Comparison of ENCODE assay signal across 22 mouse cellular contexts in the genomic region with DNA sequence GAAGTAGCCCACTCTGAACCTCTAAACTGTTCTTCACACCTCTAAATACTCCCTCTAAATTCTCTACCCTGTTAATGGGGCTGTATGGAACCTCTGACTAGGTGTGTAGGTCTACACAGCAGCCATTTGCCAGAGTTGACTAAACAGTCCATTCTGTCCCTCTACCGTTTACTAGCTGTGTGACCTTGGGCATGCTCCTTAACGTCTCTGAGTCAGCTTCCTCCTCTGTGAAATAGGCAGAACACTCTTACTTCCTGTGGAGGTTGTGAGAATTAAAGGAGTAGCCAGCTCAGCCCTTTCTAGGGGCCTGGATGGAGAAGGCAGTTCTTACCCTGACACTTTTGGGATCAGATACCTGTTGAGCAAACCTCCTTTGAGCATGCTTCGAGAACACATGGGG.
DNase-seq lines count a peak whose midpoint lies in the region; ATAC-seq and TF ChIP-seq lines count a peak whose summit lies in the region.
"Had no signal": no experiment of that assay in that cellular context is flagged by ENCODE, and none has a peak within 500 bp of the region (broad histone marks: within the 10 kb centered on the region; RNA-seq: fewer than 3 reads in every experiment).

No protein-coding gene starts in this region.

- H3K9ac ChIP-seq in liver, embryonic 12.5 days: no peak overlapping the region
- no peak overlapping the region for H3K9ac ChIP-seq in liver, postnatal 0 days (replicated peaks)
- no peak overlapping the region for H3K9ac ChIP-seq in liver, embryonic 13.5 days
- H3K9ac ChIP-seq in forebrain, embryonic 11.5 days (ENCODE audit: low read length): no peak overlapping the region
- H3K9ac ChIP-seq: hindbrain, embryonic 12.5 days had no signal

- peaks cover 54% of the 10 kb centered on the region for H3K4me1 ChIP-seq in heart, embryonic 10.5 days
- H3K4me1 ChIP-seq in liver, embryonic 12.5 days: peaks cover 80% of the 10 kb centered on the region
- H3K4me1 ChIP-seq in liver, postnatal 0 days (ENCODE audit: insufficient read depth): peaks cover 49% of the 10 kb centered on the region
- peaks cover 85% of the 10 kb centered on the region for H3K4me1 ChIP-seq in liver, embryonic 13.5 days (replicated peaks)
- H3K4me1 ChIP-seq in forebrain, embryonic 11.5 days (replicated peaks; ENCODE audit: control insufficient read depth, insufficient read depth, low read length): peaks cover under 1% of the 10 kb centered on the region; the same call in 1 of the 2 replicates
- H3K4me1 ChIP-seq: hindbrain, embryonic 12.5 days had no signal

- no peaks in the 10 kb centered on the region for H3K27me3 ChIP-seq in heart, embryonic 10.5 days (ENCODE audit: insufficient read depth, poor library complexity, severe bottlenecking)
- H3K27me3 ChIP-seq in liver, embryonic 12.5 days (replicated peaks): no peaks in the 10 kb centered on the region
- H3K27me3 ChIP-seq in liver, postnatal 0 days (ENCODE audit: insufficient read depth, low read length): no peaks in the 10 kb centered on the region
- no peaks in the 10 kb centered on the region for H3K27me3 ChIP-seq in liver, embryonic 13.5 days
- H3K27me3 ChIP-seq in splenic B cell, adult 2 months (ENCODE audit: control insufficient read depth, insufficient read depth, low read length, poor library complexity, severe bottlenecking): no peaks in the 10 kb centered on the region
- H3K27me3 ChIP-seq in forebrain, embryonic 11.5 days (ENCODE audit: control insufficient read depth, insufficient read depth, low read length): no peaks in the 10 kb centered on the region
- H3K27me3 ChIP-seq: hindbrain, embryonic 12.5 days had no signal

- peaks cover 28% of the 10 kb centered on the region; the same call in 1 of the 2 replicates for H3K36me3 ChIP-seq in heart, embryonic 10.5 days
- H3K36me3 ChIP-seq in liver, embryonic 12.5 days: no peaks in the 10 kb centered on the region
- no peaks in the 10 kb centered on the region for H3K36me3 ChIP-seq in liver, postnatal 0 days (replicated peaks; ENCODE audit: insufficient read depth, low read length)
- no peaks in the 10 kb centered on the region for H3K36me3 ChIP-seq in liver, embryonic 13.5 days
- H3K36me3 ChIP-seq in splenic B cell, adult 2 months (ENCODE audit: control insufficient read depth, insufficient read depth, low read length, poor library complexity, severe bottlenecking): no peaks in the 10 kb centered on the region
- H3K36me3 ChIP-seq in forebrain, embryonic 11.5 days (ENCODE audit: control insufficient read depth, insufficient read depth, low read length): no peaks in the 10 kb centered on the region
- H3K36me3 ChIP-seq: G1E; hindbrain, embryonic 12.5 days had no signal

- H3K4me3 ChIP-seq in heart, embryonic 10.5 days: no peak overlapping the region
- no peak overlapping the region for H3K4me3 ChIP-seq in liver, embryonic 12.5 days
- H3K4me3 ChIP-seq in liver, postnatal 0 days (ENCODE audit: low read depth, low read length): no peak overlapping the region
- no peak overlapping the region for H3K4me3 ChIP-seq in liver, embryonic 13.5 days (replicated peaks)
- H3K4me3 ChIP-seq in forebrain, embryonic 11.5 days (ENCODE audit: low read depth, low read length): no peak overlapping the region
- H3K4me3 ChIP-seq: embryonic facial prominence, embryonic 10.5 days; gastrocnemius, adult 2 months; hindbrain, embryonic 12.5 days had no signal

- H3K4me2 ChIP-seq in liver, embryonic 12.5 days: no peak overlapping the region
- no peak overlapping the region for H3K4me2 ChIP-seq in liver, postnatal 0 days (ENCODE audit: low read depth, low read length)
- no peak overlapping the region for H3K4me2 ChIP-seq in liver, embryonic 13.5 days
- no peak overlapping the region for H3K4me2 ChIP-seq in forebrain, embryonic 11.5 days (ENCODE audit: low read depth, low read length, severe bottlenecking)
- H3K4me2 ChIP-seq: hindbrain, embryonic 12.5 days had no signal

- TF ChIP-seq CTCF in liver, postnatal 0 days (IDR thresholded peaks at IDR 0.05; ENCODE audit: low read depth): no peak

- no peaks in the 10 kb centered on the region for H3K9me3 ChIP-seq in heart, embryonic 10.5 days
- H3K9me3 ChIP-seq in liver, embryonic 12.5 days (replicated peaks): no peaks in the 10 kb centered on the region
- no peaks in the 10 kb centered on the region for H3K9me3 ChIP-seq in liver, postnatal 0 days (ENCODE audit: low read length)
- H3K9me3 ChIP-seq in liver, embryonic 13.5 days (replicated peaks): no peaks in the 10 kb centered on the region
- H3K9me3 ChIP-seq in forebrain, embryonic 11.5 days (ENCODE audit: control insufficient read depth, low read length): no peaks in the 10 kb centered on the region
- H3K9me3 ChIP-seq: embryonic facial prominence, embryonic 10.5 days; G1E; hindbrain, embryonic 12.5 days had no signal

- peak overlapping the region; percentile 67 for H3K27ac ChIP-seq in heart, embryonic 10.5 days
- peak overlapping the region; percentile 79 for H3K27ac ChIP-seq in liver, embryonic 12.5 days
- no peak overlapping the region for H3K27ac ChIP-seq in liver, postnatal 0 days (ENCODE audit: low read depth)
- H3K27ac ChIP-seq in liver, embryonic 13.5 days: peak overlapping the region; percentile 88
- H3K27ac ChIP-seq in forebrain, embryonic 11.5 days (ENCODE audit: low read depth, low read length): no peak overlapping the region
- H3K27ac ChIP-seq: embryonic facial prominence, embryonic 10.5 days; gastrocnemius, adult 2 months; hindbrain, embryonic 12.5 days had no signal

- DNase-seq in heart, embryonic 10.5 days (ENCODE audit: low spot score): no peak
- no peak for DNase-seq in heart, adult 11 months
- DNase-seq in liver, postnatal 0 days: no peak
- DNase-seq in liver, embryonic 13.5 days: no peak
- peak; percentile 29 for DNase-seq in splenic B cell, adult 2 months (ENCODE audit: low read depth, low spot score)
- no peak for DNase-seq in lung, adult 18-20 months
- no peak for DNase-seq in forebrain, embryonic 11.5 days (ENCODE audit: low spot score)
- DNase-seq: adrenal gland, postnatal 10 days; B cell, adult 2 months; cerebellum, adult 18-20 months; cerebellum, adult 9-11 months; gastrocnemius, adult 2 months; gastrocnemius, postnatal 25 days; heart, postnatal 10 days; heart, postnatal 4 days had no signal

- ATAC-seq in liver, embryonic 12.5 days: no peak
- no peak for ATAC-seq in liver, postnatal 0 days
- no peak for ATAC-seq in liver, embryonic 13.5 days (ENCODE audit: low read depth)
- no peak for ATAC-seq in forebrain, embryonic 11.5 days (replicated peaks; ENCODE audit: low FRiP score)
- ATAC-seq: CD4-positive, CD25-positive, alpha-beta regulatory T cell, adult 4 months; forebrain, embryonic 14.5 days; hindbrain, embryonic 16.5 days had no signal

- WGBS in heart, embryonic 10.5 days: 76% methylated on average over 3 of the region's 3 CpGs
- 41% methylated on average over 3 of the region's 3 CpGs for WGBS in liver, embryonic 12.5 days (ENCODE audit: insufficient replicate concordance)
- 48% methylated on average over 3 of the region's 3 CpGs for WGBS in liver, postnatal 0 days (ENCODE audit: insufficient replicate concordance)
- 55% methylated on average over 3 of the region's 3 CpGs for WGBS in liver, embryonic 13.5 days (ENCODE audit: insufficient replicate concordance)
- WGBS in forebrain, embryonic 11.5 days: 80% methylated on average over 3 of the region's 3 CpGs

- TF ChIP-seq EP300 in liver, postnatal 0 days (IDR thresholded peaks at IDR 0.05; ENCODE audit: low read depth): no peak

Comparison
In these comparisons a context has a peak if more than half of its experiments do, and no peak if none do; other contexts are left out.
1. H3K27ac ChIP-seq: peak in heart, embryonic 10.5 days (single experiment), liver, embryonic 12.5 days (single experiment) and liver, embryonic 13.5 days (single experiment); none in liver, postnatal 0 days (single experiment) and forebrain, embryonic 11.5 days (single experiment).